Mouse (Mus musculus): ENCODE results near the gene Arl14.

The Arl14 gene

DNA sequence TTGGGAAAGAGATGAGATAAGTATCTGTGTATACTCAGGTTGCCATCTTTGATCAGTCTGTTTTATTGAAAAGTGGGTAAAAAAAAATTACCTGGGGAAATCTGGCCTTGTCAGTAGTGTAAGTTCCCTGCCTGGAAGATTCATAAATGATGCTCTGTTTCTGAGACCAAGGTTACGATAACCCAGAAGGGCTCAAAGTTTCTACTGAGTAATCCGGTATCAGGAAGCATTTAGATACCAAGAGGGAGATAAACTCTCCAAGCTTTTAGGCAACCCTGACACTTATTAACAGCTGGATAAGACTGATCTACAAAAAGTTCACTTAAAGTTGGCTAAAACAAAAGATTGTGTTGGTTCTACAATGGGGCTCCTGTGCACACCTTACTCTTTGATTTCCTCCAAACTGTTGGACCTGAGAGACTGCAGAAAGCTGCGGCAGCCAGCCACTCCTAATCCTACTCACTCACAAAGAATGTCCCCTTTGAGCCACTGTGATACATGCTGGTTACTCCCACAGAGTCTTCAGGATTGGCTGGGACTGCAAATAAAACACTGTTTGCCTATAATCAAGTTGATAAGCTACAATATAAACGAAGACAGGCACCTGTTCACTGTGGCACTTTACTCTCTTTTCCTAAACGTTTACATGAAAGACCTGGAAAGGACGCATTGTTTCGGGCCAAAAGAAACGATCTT, at the start of gene Arl14:
Arl14 (plus strand) TSS at position 614 of the 696 bp plus-strand sequence.
- DNase-seq (ENCODE audit: low spot score) = no peak

DNA sequence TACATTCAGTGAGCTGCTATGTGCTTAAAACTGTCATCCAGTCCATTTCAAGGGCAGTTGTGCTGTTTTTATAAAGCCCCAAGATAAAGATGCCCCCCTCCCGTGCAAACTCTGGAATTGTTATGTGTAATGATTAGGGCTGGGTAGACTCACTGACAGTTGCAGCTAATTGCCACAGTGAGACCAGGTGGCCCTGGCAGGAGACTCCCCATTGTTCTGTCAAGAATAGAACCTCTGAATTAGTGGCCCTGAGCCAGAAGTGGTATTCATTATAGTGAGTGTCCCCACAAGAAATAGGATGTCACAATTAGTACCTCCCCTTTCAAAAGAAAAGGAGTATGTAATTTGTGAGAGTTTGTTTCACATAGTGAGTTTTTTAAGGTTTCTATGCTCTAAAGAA, 47.0 kb upstream of the Arl14 start:
- DNase-seq (ENCODE audit: low spot score) = no peak

DNA sequence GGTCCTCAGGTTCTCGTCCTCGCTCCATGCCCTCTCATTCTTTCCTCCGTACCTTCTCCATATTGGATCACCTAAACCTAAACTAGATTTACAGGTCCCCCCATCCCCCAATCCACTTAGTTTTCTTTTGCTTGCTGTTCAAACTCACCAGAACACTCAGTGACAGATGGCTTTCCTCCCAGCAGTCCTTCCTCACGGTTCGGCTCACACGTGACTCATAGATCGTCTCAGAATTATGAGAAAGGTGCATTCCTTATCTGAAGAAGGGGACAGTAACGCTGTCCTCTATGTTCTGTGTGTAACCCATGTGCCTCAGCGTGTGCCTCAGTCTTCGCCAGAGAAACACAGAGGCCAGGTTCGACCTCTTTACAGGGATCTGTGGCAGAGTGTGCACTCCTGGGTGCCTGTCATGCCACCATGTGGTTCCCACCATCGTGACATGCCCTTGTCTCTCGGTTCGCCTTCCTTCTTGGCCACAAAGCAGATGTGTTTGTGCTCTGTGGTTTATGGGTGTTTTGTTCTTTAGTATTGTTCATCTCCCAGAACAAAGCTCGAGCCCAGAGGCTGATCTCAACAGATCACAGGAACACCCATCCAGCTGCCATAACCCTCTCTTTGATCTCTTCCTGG, 44.9 kb upstream of the Arl14 start:
- DNase-seq (ENCODE audit: low spot score) = no peak

GRCm38 (mm10) chr3:69177914-69178313, 44.3 kb upstream of the Arl14 start:
- DNase-seq (ENCODE audit: low spot score) = no peak

GRCm38 (mm10) chr3:69178365-69179004, 43.7 kb upstream of the Arl14 start:
- no peak for DNase-seq (ENCODE audit: low spot score)

- no peak for DNase-seq (ENCODE audit: low spot score)
These were observed 40.7 kb upstream of the Arl14 start for GRCm38 (mm10) chr3:69181531-69181930.

- no peak for DNase-seq (ENCODE audit: low spot score)
These were observed 40.0 kb upstream of the Arl14 start for GRCm38 (mm10) chr3:69182225-69182624.

DNA sequence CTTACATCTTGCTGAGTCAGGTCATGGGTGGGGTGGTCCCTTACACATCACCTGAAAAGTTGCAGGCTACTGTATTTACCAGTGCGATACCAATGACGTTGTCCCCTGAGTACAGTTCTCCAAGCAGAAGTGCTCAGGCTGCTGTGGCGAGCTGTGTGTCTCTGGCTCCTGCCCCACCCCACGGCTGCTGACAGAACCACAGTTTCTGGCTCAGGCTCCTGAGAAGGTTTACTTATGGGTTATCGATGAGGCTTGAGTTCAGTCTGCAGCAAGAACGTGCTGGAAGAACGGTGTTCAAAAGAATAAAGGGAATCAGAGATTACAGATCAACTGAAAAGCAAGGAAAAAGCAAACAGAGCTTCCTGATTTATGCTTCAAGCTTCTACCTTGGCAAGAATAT, 37.0 kb upstream of the Arl14 start:
- DNase-seq (ENCODE audit: low spot score) = no peak

GRCm38 (mm10) chr3:69186031-69186430, 36.2 kb upstream of the Arl14 start:
- no peak for DNase-seq (ENCODE audit: low spot score)

DNA sequence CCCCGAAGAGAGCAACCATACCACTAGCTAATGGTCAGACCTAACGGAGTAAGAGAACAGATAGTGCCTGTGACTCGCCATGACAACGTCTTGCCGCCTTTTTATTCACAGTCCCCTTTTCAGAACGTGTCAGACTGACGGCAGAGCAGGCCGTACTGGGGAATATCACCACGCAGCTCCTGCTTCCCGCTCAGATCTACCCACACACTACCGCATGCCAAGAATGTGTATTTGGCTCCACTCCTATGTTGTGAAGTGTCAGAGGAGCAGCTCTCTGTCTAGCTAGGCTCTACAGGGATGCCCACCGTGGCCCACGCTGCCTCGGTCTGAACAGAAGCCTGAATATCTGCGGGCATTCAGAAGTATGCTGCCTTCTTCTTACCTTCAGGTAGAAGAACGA, 35.6 kb upstream of the Arl14 start:
- no peak for DNase-seq (ENCODE audit: low spot score)

GRCm38 (mm10) chr3:69192995-69193394, 29.2 kb upstream of the Arl14 start:
- no peak for DNase-seq (ENCODE audit: low spot score)

GRCm38 (mm10) chr3:69194496-69194895, 27.7 kb upstream of the Arl14 start:
- DNase-seq (ENCODE audit: low spot score) = no peak

DNA sequence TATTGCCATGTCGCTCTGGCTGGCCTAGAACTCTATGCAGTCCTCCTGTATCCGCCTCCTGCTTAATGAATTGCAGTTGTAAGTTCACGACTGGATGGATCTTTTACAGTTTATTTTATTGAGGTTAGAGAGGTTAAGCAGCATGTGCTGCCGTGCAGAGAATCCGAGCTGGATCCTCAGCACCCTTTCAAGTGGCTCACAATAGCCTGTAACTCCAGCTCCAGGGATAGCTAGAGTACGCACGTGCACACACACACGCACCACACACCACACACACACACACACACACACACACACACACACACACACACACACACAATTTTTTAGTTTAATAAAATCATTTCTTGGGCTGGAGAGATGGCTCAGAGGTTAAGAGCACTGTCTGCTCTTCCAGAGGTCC, 27.0 kb upstream of the Arl14 start:
- DNase-seq (ENCODE audit: low spot score) = no peak

DNA sequence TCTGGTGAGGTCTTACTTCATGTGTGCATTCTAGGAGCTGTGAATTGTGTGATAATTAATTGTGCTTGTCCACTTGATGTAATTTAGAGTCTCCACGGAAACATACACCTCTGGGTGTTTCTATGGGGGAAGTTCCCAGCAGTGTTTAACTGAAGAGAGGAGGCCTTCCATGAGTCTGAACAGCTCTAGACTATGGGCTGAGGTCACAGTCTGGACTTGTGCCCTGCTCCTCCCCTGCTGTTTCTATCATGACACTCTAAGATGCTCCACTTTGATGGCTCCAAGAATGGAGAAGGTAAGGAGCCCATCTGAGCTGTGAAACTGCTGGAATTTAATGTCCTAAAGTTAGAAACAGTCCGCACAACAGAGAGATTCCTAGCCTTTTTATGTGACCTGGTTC, 24.1 kb upstream of the Arl14 start:
- no peak for DNase-seq (ENCODE audit: low spot score)

DNA sequence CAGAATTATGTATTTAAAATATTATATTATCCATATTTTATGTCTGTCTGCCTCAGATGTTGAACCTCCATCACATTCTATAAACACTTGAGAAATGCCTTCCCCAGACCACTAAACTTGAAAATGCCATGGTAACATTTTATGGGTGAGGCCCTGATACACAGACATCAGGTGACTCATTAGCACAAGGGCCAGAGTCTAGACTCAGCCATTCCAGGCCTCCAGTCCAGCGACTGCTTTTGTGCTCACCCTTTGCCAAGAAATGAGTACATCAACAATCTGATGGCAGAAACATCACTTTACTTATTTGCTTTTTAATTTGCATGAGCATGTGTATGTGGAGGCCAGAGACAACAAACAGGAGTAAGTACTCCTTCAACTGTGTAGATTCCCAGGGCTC, 22.0 kb upstream of the Arl14 start:
- no peak for DNase-seq (ENCODE audit: low spot score)

DNA sequence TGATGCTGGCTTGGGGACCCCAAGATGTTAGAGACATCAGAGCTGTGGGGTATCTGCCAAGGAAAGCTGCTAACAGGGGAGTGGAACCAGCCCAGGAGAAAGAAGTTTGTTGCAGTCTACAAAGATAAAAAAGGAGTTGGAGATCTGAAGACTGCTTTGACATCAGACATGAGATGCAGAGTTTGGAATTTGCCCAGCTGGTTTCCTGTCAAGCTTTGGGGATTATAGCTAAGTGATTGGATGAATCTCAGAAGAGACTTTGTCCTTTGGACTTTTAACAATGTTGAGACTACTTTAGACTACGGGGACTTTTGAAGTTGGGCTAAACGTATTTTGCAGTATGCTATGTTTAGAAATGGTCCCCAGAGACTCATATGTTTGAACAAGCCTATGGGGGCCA, 21.0 kb upstream of the Arl14 start:
- DNase-seq (ENCODE audit: low spot score) = no peak

- no peak for DNase-seq (ENCODE audit: low spot score)
These were observed 19.3 kb upstream of the Arl14 start for GRCm38 (mm10) chr3:69202876-69203275.

DNA sequence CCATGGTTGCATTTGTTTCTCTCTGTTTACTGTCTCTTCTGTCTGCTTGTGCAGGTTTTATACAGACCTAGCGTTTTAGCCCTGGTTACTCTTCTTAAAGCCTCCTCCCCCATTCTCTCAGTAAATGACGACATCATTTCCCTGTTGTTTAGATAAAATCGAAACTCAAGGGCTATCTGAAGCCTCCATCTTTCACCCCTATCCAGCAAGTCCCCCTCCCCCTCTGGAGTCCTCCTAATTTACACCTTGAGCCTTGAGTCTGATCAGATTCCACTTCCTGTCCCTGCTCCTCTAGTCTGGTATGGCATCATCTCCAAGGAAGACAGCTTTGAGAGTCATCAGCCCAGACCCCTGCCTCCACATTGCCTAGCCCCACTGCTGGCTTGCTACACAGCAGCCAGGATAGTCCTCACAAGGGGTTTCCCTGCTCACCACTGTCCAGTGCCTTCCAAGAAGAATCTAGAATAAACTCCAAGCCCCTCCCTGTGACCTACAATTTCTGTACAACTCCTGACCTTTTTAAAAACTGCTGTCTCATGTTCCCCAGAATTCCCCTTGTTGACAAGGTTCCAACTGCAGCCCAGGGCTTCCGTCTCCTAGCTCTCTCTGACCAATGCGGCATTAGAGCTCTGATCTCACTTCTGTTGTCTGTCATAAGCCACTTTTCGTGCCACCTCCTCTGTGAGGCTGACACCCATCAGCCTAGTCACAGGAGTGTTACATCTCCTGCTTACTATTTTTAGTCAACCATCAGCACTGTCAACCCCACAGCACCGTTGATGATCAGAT, 16.8 kb upstream of the Arl14 start:
- DNase-seq (ENCODE audit: low spot score) = peak; percentile 7

- DNase-seq (ENCODE audit: low spot score) = no peak
These were observed 15.9 kb upstream of the Arl14 start for GRCm38 (mm10) chr3:69206193-69206893.

DNA sequence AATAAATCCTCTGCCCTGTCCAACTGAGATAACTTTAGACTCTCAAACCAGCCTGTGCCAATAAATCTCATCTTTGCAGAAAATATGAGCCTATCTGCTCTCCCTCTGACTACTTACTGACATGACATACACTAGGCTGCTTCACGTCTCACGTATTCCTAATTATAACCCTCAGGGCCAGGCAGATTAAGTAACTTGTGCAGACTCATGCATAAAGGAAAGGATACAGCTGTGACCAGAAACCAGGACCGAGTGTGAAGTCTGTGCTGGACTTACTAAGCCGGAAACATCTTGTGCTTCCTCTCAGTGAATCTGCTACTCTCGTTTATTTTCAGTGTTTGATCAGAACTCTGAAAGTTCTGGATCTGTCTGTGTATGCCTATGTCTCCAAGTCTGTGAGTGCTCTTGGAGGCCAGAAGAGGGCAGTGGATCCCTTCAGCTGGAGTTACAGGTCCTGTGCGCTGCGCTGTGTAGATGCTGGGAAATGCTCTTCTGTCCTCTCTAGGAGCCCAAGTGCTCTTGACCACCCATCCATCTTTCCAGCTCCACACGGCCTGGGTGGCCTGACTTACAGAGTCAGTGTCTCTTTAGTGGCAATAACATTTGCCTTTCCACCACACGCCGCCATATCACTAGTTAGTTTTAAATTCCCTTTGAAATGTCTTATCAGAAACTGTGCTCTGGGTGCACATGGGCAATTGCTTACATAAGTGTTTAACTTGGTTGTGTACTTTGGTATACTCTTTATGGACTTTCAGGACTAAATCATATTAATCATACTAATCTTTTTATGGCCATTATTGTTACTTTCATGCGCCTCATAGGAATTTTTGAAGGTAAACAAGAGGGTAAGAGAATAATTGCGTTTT, 13.5 kb upstream of the Arl14 start:
- DNase-seq (ENCODE audit: low spot score) = peak; percentile 29

- DNase-seq (ENCODE audit: low spot score) = no peak
These were observed 10.0 kb upstream of the Arl14 start for GRCm38 (mm10) chr3:69212246-69212645.

All from yolk sac, embryonic 10.5 days (tissue).